Mouse (Mus musculus) midbrain, embryonic 13.5 days (tissue): Measurements from ENCODE around the gene Plekhm1. TPM values are rescaled to one million over a fixed set of nuclear protein-coding genes. Genes with fewer than 3 reads are reported as not detected.

ENCODE experiments used
- ATAC-seq: fragments of 200-750 bp; cut with Nextera tagmentation; 2 replicates; pipeline ENCODE4 v1.8.0; 2017; ENCODE audit warnings: mild to moderate bottlenecking, moderate TSS enrichment, moderate library complexity
- H3K27ac ChIP-seq: fragments of 300-500 bp; sonication (generic); 2 replicates; pipeline ENCODE4 v1.5.1; 2015; ENCODE audit warnings: inconsistent platforms, mild to moderate bottlenecking, moderate library complexity
- H3K27me3 ChIP-seq: fragments of 300-500 bp; sonication (generic); 2 replicates; pipeline ENCODE4 v1.6.1; 2015; ENCODE audit warnings: mild to moderate bottlenecking, inconsistent platforms
- H3K36me3 ChIP-seq: fragments of 300-500 bp; sonication (generic); 2 replicates; pipeline ENCODE4 v1.6.1; 2015; ENCODE audit warnings: mild to moderate bottlenecking, inconsistent platforms
- H3K4me1 ChIP-seq: fragments of 300-500 bp; sonication (generic); replicated peaks from 2 replicates; pipeline ENCODE4 v1.6.1; 2015; ENCODE audit warnings: inconsistent platforms
- H3K4me2 ChIP-seq: fragments of 300-500 bp; sonication (generic); replicated peaks from 2 replicates; pipeline ENCODE4 v1.6.1; 2015; ENCODE audit warnings: moderate library complexity, mild to moderate bottlenecking, inconsistent platforms
- H3K4me3 ChIP-seq: fragments of 300-500 bp; sonication (generic); replicated peaks from 2 replicates; pipeline ENCODE4 v1.5.1; 2015; ENCODE audit warnings: mild to moderate bottlenecking, inconsistent platforms
- H3K9ac ChIP-seq: fragments of 300-500 bp; sonication (generic); replicated peaks from 2 replicates; pipeline ENCODE4 v1.6.1; 2015; ENCODE audit warnings: mild to moderate bottlenecking, inconsistent platforms
- H3K9me3 ChIP-seq: fragments of 300-500 bp; sonication (generic); 2 replicates; pipeline ENCODE4 v1.6.1; 2016; ENCODE audit warnings: mild to moderate bottlenecking, inconsistent platforms
- WGBS: fragments of 180-500 bp; shearing (Covaris S2); methylation state at CpG from one replicate; pipeline ENCODE4 v1.1.7; 2015; 5-methylcytosine and 5-hydroxymethylcytosine counted together
- polyA plus RNA-seq: library from polyadenylated mRNA; unstranded; fragments of >200 nt; fragmentation: Nextera tagmentation; extraction: Ambion mirVana; gene quantifications from 2 replicates; pipeline ENCODE4 v1.2.1, GENCODE M21; 2015

Gene Plekhm1
- polyA plus RNA-seq, 1 experiment from 2014 or later, result 9.4 TPM

- Histone ChIP-seq H3K4me1 (peaks cover 50% of the 10 kb centered on the region), H3K36me3 (no peaks in the 10 kb centered on the region), H3K27me3 (peaks cover 83% of the 10 kb centered on the region), H3K4me2 (peak overlapping the region; percentile 24), H3K27ac (no peak overlapping the region), H3K9ac (0 out of 2 replicates have a peak overlapping the region, but pooled peaks have one; percentile 5), H3K9me3 (no peaks in the 10 kb centered on the region), H3K4me3 (no peak overlapping the region)
- ATAC-seq, result 0 out of 2 replicates have a peak, but pooled peaks have one; percentile 28
- under 1% methylated on average over 22 of the region's 22 CpGs for WGBS
These were observed 53.4 kb downstream of the Plekhm1 start for GRCm38 (mm10) chr11:103359122-103359521.

- H3K4me2 ChIP-seq, result no peak overlapping the region
- H3K27ac ChIP-seq, result no peak overlapping the region
- H3K4me1 ChIP-seq, result peaks cover 46% of the 10 kb centered on the region
- WGBS, result 55% methylated on average over 4 of the region's 4 CpGs
- ATAC-seq, result no peak
- 0 out of 2 replicates have a peak overlapping the region, but pooled peaks have one; percentile 5 for H3K9ac ChIP-seq
- no peaks in the 10 kb centered on the region for H3K9me3 ChIP-seq
- H3K27me3 ChIP-seq, result peaks cover 75% of the 10 kb centered on the region
- H3K4me3 ChIP-seq, result no peak overlapping the region
- no peaks in the 10 kb centered on the region for H3K36me3 ChIP-seq
These were observed 54.2 kb downstream of the Plekhm1 start for GRCm38 (mm10) chr11:103358316-103358715.

- Histone ChIP-seq H3K4me3 (no peak overlapping the region), H3K9ac (no peak overlapping the region), H3K36me3 (no peaks in the 10 kb centered on the region), H3K4me2 (no peak overlapping the region), H3K4me1 (peaks cover 40% of the 10 kb centered on the region), H3K27ac (no peak overlapping the region), H3K9me3 (0 out of 2 replicates have a peak, but pooled peaks cover 5% of the 10 kb centered on the region), H3K27me3 (peaks cover 69% of the 10 kb centered on the region)
- 93% methylated on average over 10 of the region's 10 CpGs for WGBS
- ATAC-seq, result no peak
These were observed 54.8 kb downstream of the Plekhm1 start for GRCm38 (mm10) chr11:103357710-103358109.

GRCm38 (mm10) chr11:103356938-103357670 lies 55.4 kb downstream of the Plekhm1 start:
- no peak for ATAC-seq
- Histone ChIP-seq H3K27me3 (peaks cover 63% of the 10 kb centered on the region), H3K4me1 (peaks cover 34% of the 10 kb centered on the region), H3K9me3 (0 out of 2 replicates have a peak, but pooled peaks cover 9% of the 10 kb centered on the region), H3K27ac (no peak overlapping the region), H3K4me2 (no peak overlapping the region), H3K36me3 (no peaks in the 10 kb centered on the region), H3K4me3 (no peak overlapping the region), H3K9ac (no peak overlapping the region)
- 86% methylated on average over 16 of the region's 16 CpGs for WGBS

GRCm38 (mm10) chr11:103356032-103356571 lies 56.4 kb downstream of the Plekhm1 start:
- Histone ChIP-seq H3K27ac (no peak overlapping the region), H3K9me3 (0 out of 2 replicates have a peak, but pooled peaks cover 9% of the 10 kb centered on the region), H3K27me3 (peaks cover 53% of the 10 kb centered on the region), H3K4me1 (peaks cover 25% of the 10 kb centered on the region), H3K4me3 (no peak overlapping the region), H3K9ac (no peak overlapping the region; the same call in 1 of the 2 replicates), H3K4me2 (no peak overlapping the region), H3K36me3 (no peaks in the 10 kb centered on the region)
- ATAC-seq, result no peak
- 30% methylated on average over 11 of the region's 11 CpGs for WGBS

GRCm38 (mm10) chr11:103355251-103355650 lies 57.2 kb downstream of the Plekhm1 start:
- Histone ChIP-seq H3K27ac (no peak overlapping the region), H3K36me3 (no peaks in the 10 kb centered on the region), H3K4me3 (no peak overlapping the region), H3K9ac (no peak overlapping the region), H3K4me2 (no peak overlapping the region), H3K4me1 (peaks cover 21% of the 10 kb centered on the region), H3K9me3 (0 out of 2 replicates have a peak, but pooled peaks cover 9% of the 10 kb centered on the region), H3K27me3 (peaks cover 45% of the 10 kb centered on the region)
- no peak for ATAC-seq
- 24% methylated on average over 11 of the region's 11 CpGs for WGBS

GRCm38 (mm10) chr11:103354033-103354432 lies 58.5 kb downstream of the Plekhm1 start:
- Histone ChIP-seq H3K27me3 (peaks cover 34% of the 10 kb centered on the region), H3K4me3 (no peak overlapping the region), H3K27ac (no peak overlapping the region), H3K36me3 (no peaks in the 10 kb centered on the region), H3K4me2 (no peak overlapping the region), H3K9ac (no peak overlapping the region), H3K9me3 (0 out of 2 replicates have a peak, but pooled peaks cover 9% of the 10 kb centered on the region), H3K4me1 (peaks cover 14% of the 10 kb centered on the region)
- 86% methylated on average over 3 of the region's 3 CpGs for WGBS
- ATAC-seq, result no peak

GRCm38 (mm10) chr11:103352239-103352814 lies 60.2 kb downstream of the Plekhm1 start:
- ATAC-seq, result no peak
- 81% methylated on average over 5 of the region's 5 CpGs for WGBS
- Histone ChIP-seq H3K27ac (no peak overlapping the region), H3K27me3 (peaks cover 17% of the 10 kb centered on the region), H3K4me2 (no peak overlapping the region), H3K9ac (no peak overlapping the region), H3K4me3 (no peak overlapping the region), H3K36me3 (no peaks in the 10 kb centered on the region), H3K4me1 (peaks cover 14% of the 10 kb centered on the region), H3K9me3 (0 out of 2 replicates have a peak, but pooled peaks cover 9% of the 10 kb centered on the region)

- no peak for ATAC-seq
- 91% methylated on average over 12 of the region's 12 CpGs for WGBS
- Histone ChIP-seq H3K27ac (no peak overlapping the region), H3K9ac (no peak overlapping the region), H3K9me3 (0 out of 2 replicates have a peak, but pooled peaks cover 9% of the 10 kb centered on the region), H3K27me3 (peaks cover 3% of the 10 kb centered on the region; the same call in 1 of the 2 replicates), H3K4me3 (no peak overlapping the region), H3K4me2 (no peak overlapping the region), H3K36me3 (no peaks in the 10 kb centered on the region), H3K4me1 (peaks cover 8% of the 10 kb centered on the region)
These were observed 61.7 kb downstream of the Plekhm1 start for GRCm38 (mm10) chr11:103350711-103351315.

GRCm38 (mm10) chr11:103349699-103350098 lies 62.8 kb downstream of the Plekhm1 start:
- no peak overlapping the region for H3K27ac ChIP-seq
- H3K4me1 ChIP-seq, result no peaks in the 10 kb centered on the region
- H3K36me3 ChIP-seq, result no peaks in the 10 kb centered on the region
- no peak overlapping the region for H3K4me2 ChIP-seq
- 84% methylated on average over 2 of the region's 2 CpGs for WGBS
- no peak overlapping the region for H3K4me3 ChIP-seq
- no peak overlapping the region for H3K9ac ChIP-seq
- H3K27me3 ChIP-seq, result no peaks in the 10 kb centered on the region
- no peak for ATAC-seq
- H3K9me3 ChIP-seq, result 0 out of 2 replicates have a peak, but pooled peaks cover 9% of the 10 kb centered on the region

- WGBS, result 73% methylated on average over 5 of the region's 5 CpGs
- Histone ChIP-seq H3K4me1 (no peaks in the 10 kb centered on the region), H3K4me2 (no peak overlapping the region), H3K27me3 (no peaks in the 10 kb centered on the region), H3K36me3 (no peaks in the 10 kb centered on the region), H3K9ac (no peak overlapping the region), H3K9me3 (no peaks in the 10 kb centered on the region), H3K4me3 (no peak overlapping the region), H3K27ac (no peak overlapping the region)
- ATAC-seq, result no peak
These were observed 65.8 kb downstream of the Plekhm1 start for GRCm38 (mm10) chr11:103346657-103347056.

GRCm38 (mm10) chr11:103346236-103346635 lies 66.3 kb downstream of the Plekhm1 start:
- no peak for ATAC-seq

More at GRCm38 (mm10) chr11:103346236-103346635, 66.3 kb downstream of the Plekhm1 start:
- Histone ChIP-seq H3K27ac (no peak overlapping the region), H3K4me3 (no peak overlapping the region), H3K9me3 (no peaks in the 10 kb centered on the region), H3K9ac (no peak overlapping the region), H3K4me1 (no peaks in the 10 kb centered on the region), H3K4me2 (no peak overlapping the region), H3K27me3 (no peaks in the 10 kb centered on the region), H3K36me3 (no peaks in the 10 kb centered on the region)
- WGBS, result 80% methylated on average over 7 of the region's 7 CpGs
